Mouse (Mus musculus): ENCODE measurements around the gene Ano6. TPM values are rescaled to one million over a fixed set of nuclear protein-coding genes. Genes with fewer than 3 reads are reported as not detected.

Gene Ano6
- polyA plus RNA-seq, 1 experiment from 2014 or later = 30.8 TPM

DNA sequence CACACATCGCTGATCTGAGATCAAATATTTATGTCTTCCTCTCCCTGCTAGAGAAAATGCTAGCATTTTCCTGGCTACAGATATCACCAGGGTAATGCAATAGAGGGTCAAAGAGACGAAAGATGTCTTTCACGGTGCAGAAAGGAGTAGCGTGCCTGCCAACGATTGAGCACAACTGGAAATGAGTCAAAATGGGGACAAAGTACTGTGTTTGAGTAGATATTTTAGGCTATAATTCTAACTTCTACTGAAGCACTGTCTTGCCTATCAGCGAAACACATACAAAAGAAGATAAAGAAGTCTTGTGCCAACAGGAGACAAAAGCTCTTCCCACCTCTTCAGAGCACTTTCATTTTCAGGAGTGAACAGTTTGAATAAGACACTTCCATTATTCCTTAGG is 16.4 kb upstream of the Ano6 start:
- Histone ChIP-seq H3K27me3 (ENCODE audit: control insufficient read depth, insufficient read depth, low read length) (no peaks in the 10 kb centered on the region), H3K27ac (ENCODE audit: low read depth, low read length) (no peak overlapping the region), H3K4me2 (no peak overlapping the region), H3K4me3 (ENCODE audit: low read depth, low read length) (no peak overlapping the region), H3K4me1 (ENCODE audit: control insufficient read depth, insufficient read depth, low read length) (no peaks in the 10 kb centered on the region), H3K36me3 (ENCODE audit: control insufficient read depth, insufficient read depth, low read length) (no peaks in the 10 kb centered on the region), H3K9ac (ENCODE audit: low read length) (no peak overlapping the region), H3K9me3 (ENCODE audit: control insufficient read depth, low read length) (no peaks in the 10 kb centered on the region)
- 94% methylated on average over 6 of the region's 6 CpGs for WGBS
- no peak for ATAC-seq (ENCODE audit: low FRiP score)
- peak; percentile 28 for DNase-seq (ENCODE audit: low spot score, missing footprints)

DNA sequence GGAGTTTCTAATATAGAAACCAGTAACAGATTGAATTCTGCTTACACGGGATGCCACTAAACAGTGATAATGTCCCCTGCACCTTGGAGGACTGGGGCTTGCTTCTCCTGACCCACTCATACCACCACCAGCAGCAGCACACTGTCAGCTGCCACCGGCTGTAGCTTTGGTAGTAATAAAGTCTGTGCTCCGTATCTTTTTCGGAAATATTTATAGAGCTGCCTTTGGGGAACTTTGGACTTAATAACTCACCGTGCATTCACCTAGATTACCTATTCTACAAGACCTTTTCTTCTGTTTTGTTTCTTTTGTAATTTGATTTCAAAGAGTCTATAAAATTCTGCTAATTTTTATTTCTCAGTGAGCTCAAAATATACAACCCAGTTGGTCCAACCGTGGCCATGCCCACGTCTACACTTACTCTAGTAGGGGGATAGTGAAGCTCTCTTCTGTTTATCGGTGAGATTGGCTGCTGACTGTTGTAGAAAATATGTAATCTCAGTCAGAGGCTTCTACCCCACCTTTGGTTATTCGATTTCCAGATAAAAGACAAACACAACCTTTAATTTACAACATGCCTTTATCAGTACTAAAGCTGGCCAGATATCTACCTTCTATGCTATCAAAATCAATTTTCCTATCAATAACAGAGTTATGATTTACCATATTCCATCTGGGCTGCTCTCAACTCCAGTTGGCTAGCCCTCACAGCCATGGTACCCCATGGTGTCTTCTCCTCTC is 15.8 kb upstream of the Ano6 start:
- no peak overlapping the region for H3K27ac ChIP-seq (ENCODE audit: low read depth, low read length)
- no peaks in the 10 kb centered on the region for H3K4me1 ChIP-seq (ENCODE audit: control insufficient read depth, insufficient read depth, low read length)
- no peak overlapping the region for H3K4me2 ChIP-seq
- ATAC-seq (ENCODE audit: low FRiP score) (no peak), DNase-seq (ENCODE audit: low spot score, missing footprints) (peak; percentile 21)
- no peaks in the 10 kb centered on the region for H3K27me3 ChIP-seq (ENCODE audit: control insufficient read depth, insufficient read depth, low read length)
- H3K9me3 ChIP-seq (ENCODE audit: control insufficient read depth, low read length) = no peaks in the 10 kb centered on the region
- WGBS = 92% methylated on average over 9 of the region's 9 CpGs
- no peak overlapping the region for H3K4me3 ChIP-seq (ENCODE audit: low read depth, low read length)
- no peak overlapping the region for H3K9ac ChIP-seq (ENCODE audit: low read length)
- H3K36me3 ChIP-seq (ENCODE audit: control insufficient read depth, insufficient read depth, low read length) = no peaks in the 10 kb centered on the region

DNA sequence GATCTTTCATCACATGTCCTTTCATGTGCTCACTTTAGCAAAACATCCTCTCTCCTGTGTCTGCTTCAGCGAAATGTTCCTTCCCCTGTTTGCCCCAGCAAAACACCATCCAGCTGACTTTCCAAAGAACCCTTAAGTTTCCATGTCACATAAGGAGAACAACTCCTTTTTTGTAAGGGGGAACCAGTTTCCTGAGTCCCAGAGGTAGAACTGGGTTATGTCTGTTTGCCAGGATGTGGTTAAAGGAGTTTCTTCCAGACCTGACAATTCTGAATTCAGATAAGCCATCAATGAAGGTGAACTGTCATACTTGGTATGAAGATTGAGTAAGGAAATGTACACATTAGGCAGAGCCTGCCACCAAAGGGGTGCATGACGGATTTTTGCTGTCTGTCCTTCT is 12.9 kb upstream of the Ano6 start:
- ATAC-seq (ENCODE audit: low FRiP score) (no peak), DNase-seq (ENCODE audit: low spot score, missing footprints) (peak; percentile 69)
- Histone ChIP-seq H3K9me3 (ENCODE audit: control insufficient read depth, low read length) (no peaks in the 10 kb centered on the region), H3K4me1 (ENCODE audit: control insufficient read depth, insufficient read depth, low read length) (no peaks in the 10 kb centered on the region), H3K9ac (ENCODE audit: low read length) (no peak overlapping the region), H3K36me3 (ENCODE audit: control insufficient read depth, insufficient read depth, low read length) (no peaks in the 10 kb centered on the region), H3K27me3 (ENCODE audit: control insufficient read depth, insufficient read depth, low read length) (no peaks in the 10 kb centered on the region), H3K27ac (ENCODE audit: low read depth, low read length) (no peak overlapping the region), H3K4me3 (ENCODE audit: low read depth, low read length) (no peak overlapping the region), H3K4me2 (no peak overlapping the region)
- 92% methylated on average over 2 of the region's 2 CpGs for WGBS

DNA sequence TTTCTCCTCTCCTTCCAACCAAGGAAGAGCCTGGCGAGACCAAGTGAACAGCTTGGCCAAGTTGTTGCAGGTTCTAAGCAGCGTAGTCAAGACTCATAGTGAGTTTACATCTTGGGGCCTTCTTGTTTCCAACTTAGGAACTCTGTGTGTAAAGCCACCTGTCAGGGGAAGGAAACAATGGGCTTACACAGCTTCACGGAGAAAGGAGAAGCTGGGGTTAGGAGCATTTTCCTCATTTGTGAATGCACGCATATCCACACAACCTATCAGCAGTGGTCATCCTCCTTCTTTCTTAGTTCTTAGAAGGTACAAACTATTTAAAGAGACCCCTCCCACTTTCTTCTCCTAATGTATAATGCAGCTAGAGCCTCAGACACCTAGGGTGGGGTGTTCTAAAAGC is 11.9 kb upstream of the Ano6 start:
- Histone ChIP-seq H3K9me3 (ENCODE audit: control insufficient read depth, low read length) (no peaks in the 10 kb centered on the region), H3K4me1 (ENCODE audit: control insufficient read depth, insufficient read depth, low read length) (no peaks in the 10 kb centered on the region), H3K27ac (ENCODE audit: low read depth, low read length) (no peak overlapping the region), H3K4me3 (ENCODE audit: low read depth, low read length) (no peak overlapping the region), H3K9ac (ENCODE audit: low read length) (no peak overlapping the region), H3K27me3 (ENCODE audit: control insufficient read depth, insufficient read depth, low read length) (no peaks in the 10 kb centered on the region), H3K36me3 (ENCODE audit: control insufficient read depth, insufficient read depth, low read length) (no peaks in the 10 kb centered on the region), H3K4me2 (no peak overlapping the region)
- no peak for ATAC-seq (ENCODE audit: low FRiP score)
- DNase-seq (ENCODE audit: low spot score, missing footprints) = peak; percentile 53
- 88% methylated on average over 4 of the region's 4 CpGs for WGBS

DNA sequence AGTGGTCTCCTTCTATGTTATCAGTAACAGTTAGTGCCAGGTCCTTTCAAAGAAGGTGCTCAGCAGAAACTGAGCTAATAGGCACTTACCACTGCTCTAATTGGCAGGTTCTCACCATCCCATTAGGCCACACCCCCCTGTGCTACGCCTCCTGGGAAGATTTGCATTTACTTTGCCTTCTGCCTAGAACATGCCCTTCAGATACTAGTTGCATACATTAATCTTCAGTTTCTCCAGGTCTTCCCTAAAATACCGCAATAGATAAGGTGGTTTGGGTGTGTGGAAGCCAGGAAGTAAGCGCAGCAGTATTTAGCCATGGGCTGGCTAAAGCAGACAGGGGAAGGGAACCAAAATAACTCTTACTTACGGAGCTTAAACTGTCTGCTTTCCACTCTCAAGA is 4.0 kb upstream of the Ano6 start:
- ATAC-seq (ENCODE audit: low FRiP score) (no peak), DNase-seq (ENCODE audit: low spot score, missing footprints) (no peak)
- H3K36me3 ChIP-seq (ENCODE audit: control insufficient read depth, insufficient read depth, low read length) = no peaks in the 10 kb centered on the region
- no peaks in the 10 kb centered on the region for H3K9me3 ChIP-seq (ENCODE audit: control insufficient read depth, low read length)
- no peak overlapping the region for H3K4me2 ChIP-seq
- no peak overlapping the region for H3K4me3 ChIP-seq (ENCODE audit: low read depth, low read length)
- H3K27ac ChIP-seq (ENCODE audit: low read depth, low read length) = no peak overlapping the region
- WGBS = 87% methylated on average over 4 of the region's 4 CpGs
- H3K27me3 ChIP-seq (ENCODE audit: control insufficient read depth, insufficient read depth, low read length) = no peaks in the 10 kb centered on the region; the same call in 1 of the 2 replicates
- no peaks in the 10 kb centered on the region; the same call in 1 of the 2 replicates for H3K4me1 ChIP-seq (ENCODE audit: control insufficient read depth, insufficient read depth, low read length)
- no peak overlapping the region for H3K9ac ChIP-seq (ENCODE audit: low read length)

DNA sequence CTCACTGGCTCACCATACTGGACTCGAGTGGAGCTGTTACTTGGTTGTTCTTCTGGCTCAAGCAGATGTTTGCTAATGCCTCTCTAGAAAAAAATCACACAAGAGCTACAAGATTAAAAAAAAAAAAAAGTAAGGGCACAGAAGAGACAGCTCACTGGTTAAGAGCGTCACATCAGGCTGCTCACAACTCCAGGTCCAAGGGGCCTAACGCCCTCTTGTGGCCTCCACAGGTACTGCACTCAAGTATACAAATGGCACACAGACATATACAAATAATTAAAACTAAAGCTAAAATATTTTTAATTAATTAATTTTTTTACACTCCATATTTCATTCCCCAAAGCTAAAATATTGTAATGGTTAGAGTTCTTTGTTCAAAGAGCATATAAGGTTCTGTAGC is 3.1 kb upstream of the Ano6 start:
- H3K27ac ChIP-seq (ENCODE audit: low read depth, low read length) = no peak overlapping the region
- no peak overlapping the region for H3K4me2 ChIP-seq
- no peak overlapping the region for H3K9ac ChIP-seq (ENCODE audit: low read length)
- peak; percentile 69 for DNase-seq (ENCODE audit: low spot score, missing footprints)
- H3K36me3 ChIP-seq (ENCODE audit: control insufficient read depth, insufficient read depth, low read length) = no peaks in the 10 kb centered on the region
- no peaks in the 10 kb centered on the region; the same call in 1 of the 2 replicates for H3K27me3 ChIP-seq (ENCODE audit: control insufficient read depth, insufficient read depth, low read length)
- H3K9me3 ChIP-seq (ENCODE audit: control insufficient read depth, low read length) = no peaks in the 10 kb centered on the region
- H3K4me3 ChIP-seq (ENCODE audit: low read depth, low read length) = no peak overlapping the region
- no peak for ATAC-seq (ENCODE audit: low FRiP score)
- 62% methylated on average over 3 of the region's 3 CpGs for WGBS
- no peaks in the 10 kb centered on the region; the same call in 1 of the 2 replicates for H3K4me1 ChIP-seq (ENCODE audit: control insufficient read depth, insufficient read depth, low read length)

DNA sequence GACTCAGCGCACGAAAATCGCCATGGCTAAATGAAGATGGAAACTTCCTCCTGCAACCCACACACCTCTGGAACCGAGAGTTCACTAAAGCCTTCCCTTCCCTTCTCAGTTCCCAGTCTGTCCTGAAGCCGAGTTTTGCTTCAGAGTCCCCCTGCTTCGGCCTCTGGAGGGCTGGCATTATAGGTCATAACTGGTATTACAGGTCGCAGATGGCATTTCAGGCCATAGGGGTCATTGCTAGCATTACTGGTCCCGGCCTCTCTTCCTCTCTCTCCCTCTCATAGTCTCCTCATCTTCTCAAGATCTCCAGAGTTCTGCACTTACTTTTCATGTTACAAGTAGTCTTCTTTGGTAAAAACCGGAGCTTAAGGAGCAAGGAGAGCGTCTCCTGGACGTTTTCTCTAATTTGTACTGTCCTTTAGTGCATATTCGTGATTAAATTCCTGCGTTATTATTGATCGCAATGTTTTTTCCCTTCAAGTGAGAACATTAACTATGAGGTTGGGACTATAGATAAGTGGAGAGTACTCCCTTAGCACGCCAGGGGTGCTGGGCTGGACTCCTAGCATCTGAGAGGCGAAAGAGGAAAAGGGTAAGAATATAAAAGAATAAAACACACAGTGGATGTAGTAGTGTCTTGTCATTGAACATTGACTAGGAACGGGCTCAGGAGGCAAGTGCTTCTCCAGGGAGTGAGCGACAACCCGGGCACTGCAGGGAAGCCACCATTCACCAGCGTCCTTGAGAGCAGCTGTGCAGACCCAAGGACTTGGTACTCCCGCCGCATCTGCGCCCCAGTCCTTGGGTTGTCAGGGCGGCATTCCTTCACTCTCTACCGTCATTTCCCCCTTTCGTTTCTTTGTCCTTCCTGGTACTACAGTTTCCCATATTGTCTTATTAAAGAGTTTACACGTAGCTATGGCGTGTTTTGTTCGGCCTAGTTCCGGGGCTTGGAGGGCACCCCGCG is 798 bp upstream of the Ano6 start:
- Histone ChIP-seq H3K4me2 (peak overlapping the region; percentile 65), H3K4me1 (ENCODE audit: control insufficient read depth, insufficient read depth, low read length) (no peaks in the 10 kb centered on the region; the same call in 1 of the 2 replicates), H3K36me3 (ENCODE audit: control insufficient read depth, insufficient read depth, low read length) (no peaks in the 10 kb centered on the region), H3K4me3 (ENCODE audit: low read depth, low read length) (peak overlapping the region; percentile 75), H3K9ac (ENCODE audit: low read length) (peak overlapping the region; percentile 94), H3K27ac (ENCODE audit: low read depth, low read length) (no peak overlapping the region), H3K27me3 (ENCODE audit: control insufficient read depth, insufficient read depth, low read length) (no peaks in the 10 kb centered on the region; the same call in 1 of the 2 replicates), H3K9me3 (ENCODE audit: control insufficient read depth, low read length) (no peaks in the 10 kb centered on the region)
- WGBS = 11% methylated on average over 32 of the region's 32 CpGs
- peak; percentile 98 for DNase-seq (ENCODE audit: low spot score, missing footprints)
- ATAC-seq (ENCODE audit: low FRiP score) = peak; percentile 57

DNA sequence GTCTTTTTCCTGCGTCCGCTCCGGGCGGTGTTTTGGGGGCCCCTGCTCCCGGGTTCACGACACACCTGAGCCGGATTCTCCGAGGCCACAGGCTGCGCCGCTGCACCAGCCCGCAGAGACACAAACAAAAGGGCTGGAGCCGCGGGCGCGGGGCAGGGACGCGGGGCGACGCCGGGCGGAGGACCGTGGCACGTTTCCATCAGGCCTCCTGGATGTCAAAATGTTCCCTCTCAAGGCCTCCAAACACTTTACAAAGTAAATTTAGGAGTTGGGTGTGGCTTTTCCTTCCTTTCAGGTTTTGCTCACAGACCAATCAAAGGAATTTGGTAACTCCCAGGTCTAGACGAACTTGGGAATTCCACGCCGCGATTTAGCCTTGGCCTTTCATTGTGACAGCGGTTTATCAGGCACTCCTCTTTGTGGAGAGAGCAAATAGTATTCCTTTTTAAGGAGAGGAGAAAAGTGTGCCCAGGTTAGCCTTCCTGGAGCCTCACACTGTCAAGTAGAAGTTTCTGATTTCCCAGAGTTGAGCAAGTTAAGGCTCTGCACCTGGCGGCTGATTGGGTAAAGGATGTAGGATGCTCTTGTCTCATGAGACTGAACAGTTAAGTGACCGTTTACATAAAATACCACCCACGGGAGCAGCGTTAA is 623 bp downstream of the Ano6 start:
- H3K36me3 ChIP-seq (ENCODE audit: control insufficient read depth, insufficient read depth, low read length) = no peaks in the 10 kb centered on the region
- H3K27me3 ChIP-seq (ENCODE audit: control insufficient read depth, insufficient read depth, low read length) = no peaks in the 10 kb centered on the region; the same call in 1 of the 2 replicates
- peak overlapping the region; percentile 94 for H3K9ac ChIP-seq (ENCODE audit: low read length)
- peak overlapping the region; percentile 65 for H3K4me2 ChIP-seq
- H3K4me3 ChIP-seq (ENCODE audit: low read depth, low read length) = peak overlapping the region; percentile 75
- WGBS = 3% methylated on average over 32 of the region's 32 CpGs
- no peak for DNase-seq (ENCODE audit: low spot score, missing footprints)
- H3K4me1 ChIP-seq (ENCODE audit: control insufficient read depth, insufficient read depth, low read length) = no peaks in the 10 kb centered on the region; the same call in 1 of the 2 replicates
- ATAC-seq (ENCODE audit: low FRiP score) = peak; percentile 67
- no peaks in the 10 kb centered on the region for H3K9me3 ChIP-seq (ENCODE audit: control insufficient read depth, low read length)
- no peak overlapping the region for H3K27ac ChIP-seq (ENCODE audit: low read depth, low read length)
